Mouse (Mus musculus) MEL (cell line): ENCODE results near the gene Tapbp. TPM values are rescaled to one million over a fixed set of nuclear protein-coding genes. Genes with fewer than 3 reads are reported as not detected.

Experiments
- DNase-seq: peaks from one replicate; pipeline ENCODE4 v3.0.0; 2011; ENCODE audit warnings: low read depth, low spot score
- H3K27ac ChIP-seq: 2 replicates; pipeline ENCODE4 v1.5.1; 2012; ENCODE audit warnings: low read depth, mild to moderate bottlenecking, control low read depth, low read length, moderate library complexity; ENCODE audit not compliant: control insufficient read depth
- H3K27me3 ChIP-seq, 2 experiments: fragments of 150-350 bp in 1 of 2; sonication (generic) in 1 of 2; 2 replicates each; pipeline ENCODE4 v1.6.1; 2012; ENCODE audit warnings: low read length in 2 of 2, mild to moderate bottlenecking in 2 of 2, improper control_type of control experiment in 1 of 2, moderate library complexity in 1 of 2; ENCODE audit not compliant: insufficient read depth in 2 of 2, control insufficient read depth in 1 of 2
- H3K36me3 ChIP-seq, 2 experiments: 2 replicates each; pipeline ENCODE4 v1.6.1; 2012 to 2014; ENCODE audit warnings: low read length in 2 of 2, improper control_type of control experiment in 1 of 2, inconsistent platforms in 1 of 2, mild to moderate bottlenecking in 1 of 2; ENCODE audit not compliant: insufficient read depth in 2 of 2, control insufficient read depth in 1 of 2
- H3K4me1 ChIP-seq, 2 experiments: fragments of 150-350 bp in 1 of 2; sonication (generic) in 1 of 2; 2 replicates each; pipeline ENCODE4 v1.6.1; 2012; ENCODE audit warnings: low read length in 2 of 2, improper control_type of control experiment in 1 of 2, mild to moderate bottlenecking in 1 of 2; ENCODE audit not compliant: insufficient read depth in 2 of 2, control insufficient read depth in 1 of 2
- H3K4me3 ChIP-seq, 2 experiments: fragments of 150-350 bp in 1 of 2; sonication (generic) in 1 of 2; 2 replicates each; pipeline ENCODE4 v1.5.1; 2012; ENCODE audit warnings: low read depth in 2 of 2, low read length in 2 of 2, mild to moderate bottlenecking in 2 of 2, moderate library complexity in 2 of 2, control low read depth in 1 of 2, improper control_type of control experiment in 1 of 2; ENCODE audit not compliant: control insufficient read depth in 1 of 2, insufficient read depth in 1 of 2
- H3K79me2 ChIP-seq: 2 replicates; pipeline ENCODE4 v1.6.1; 2012; ENCODE audit warnings: mild to moderate bottlenecking, low read length, moderate library complexity; ENCODE audit not compliant: control insufficient read depth, poor library complexity, insufficient read depth
- H3K9ac ChIP-seq: 2 replicates; pipeline ENCODE4 v1.6.1; 2012; ENCODE audit warnings: low read depth, mild to moderate bottlenecking, control low read depth, low read length, moderate library complexity; ENCODE audit not compliant: control insufficient read depth, poor library complexity, severe bottlenecking
- H3K9me3 ChIP-seq: fragments of 150-350 bp; sonication (generic); replicated peaks from 2 replicates; pipeline ENCODE4 v1.6.1; 2012; ENCODE audit warnings: mild to moderate bottlenecking, low read length, improper control_type of control experiment, moderate library complexity; ENCODE audit not compliant: insufficient read depth
- BHLHE40 ChIP-seq: IDR thresholded peaks from 2 replicates; pipeline ENCODE4 v1.6.1; 2012; ENCODE audit warnings: low read depth, mild to moderate bottlenecking, inconsistent platforms, low read length, improper control_type of control experiment, borderline replicate concordance
- CHD1 ChIP-seq: IDR thresholded peaks from 2 replicates; pipeline ENCODE4 v1.6.1; 2012; ENCODE audit warnings: low read depth, mild to moderate bottlenecking, inconsistent platforms, low read length, improper control_type of control experiment
- CHD2 ChIP-seq: IDR thresholded peaks from 2 replicates; pipeline ENCODE4 v1.6.1; 2011; ENCODE audit warnings: low read length, improper control_type of control experiment
- CTCF ChIP-seq, 3 experiments: IDR thresholded peaks in 2 of 3; conservative IDR thresholded peaks in 1 of 3; 2 replicates each; pipeline ENCODE4 v1.5.1; 2011 to 2012; ENCODE audit warnings: low read length in 3 of 3, low read depth in 2 of 3, mild to moderate bottlenecking in 2 of 3, improper control_type of control experiment in 1 of 3, inconsistent platforms in 1 of 3, mixed read lengths in 1 of 3, moderate library complexity in 1 of 3; ENCODE audit not compliant: control insufficient read depth in 1 of 3, insufficient read depth in 1 of 3, poor library complexity in 1 of 3, severe bottlenecking in 1 of 3
- E2F4 ChIP-seq: IDR thresholded peaks from 2 replicates; pipeline ENCODE4 v1.6.1; 2011; ENCODE audit warnings: low read depth, low read length, improper control_type of control experiment, borderline replicate concordance
- ELF1 ChIP-seq: IDR thresholded peaks from 2 replicates; pipeline ENCODE4 v1.6.1; 2014; ENCODE audit warnings: low read depth, mild to moderate bottlenecking, inconsistent platforms, low read length, improper control_type of control experiment, moderate library complexity
- ETS1 ChIP-seq: IDR thresholded peaks from 2 replicates; pipeline ENCODE4 v1.6.1; 2012; ENCODE audit warnings: low read depth, mild to moderate bottlenecking, inconsistent platforms, low read length, improper control_type of control experiment, moderate library complexity
- GATA1 ChIP-seq: IDR thresholded peaks from 2 replicates; pipeline ENCODE4 v1.6.1; 2011; ENCODE audit warnings: low read depth, low read length, improper control_type of control experiment
- HCFC1 ChIP-seq: IDR thresholded peaks from 2 replicates; pipeline ENCODE4 v1.6.1; 2012; ENCODE audit warnings: low read depth, mild to moderate bottlenecking, inconsistent platforms, low read length, improper control_type of control experiment, moderate library complexity
- JUND ChIP-seq: IDR thresholded peaks from 2 replicates; pipeline ENCODE4 v1.6.1; 2011; ENCODE audit warnings: low read depth, mild to moderate bottlenecking, improper control_type of control experiment, low read length
- KAT2A ChIP-seq: conservative IDR thresholded peaks from 2 replicates; pipeline ENCODE4 v1.6.1; 2012; ENCODE audit warnings: low read depth, low read length, improper control_type of control experiment, inconsistent platforms
- MAFK ChIP-seq: IDR thresholded peaks from 2 replicates; pipeline ENCODE4 v1.6.1; 2011; ENCODE audit warnings: low read depth, mild to moderate bottlenecking, low read length, improper control_type of control experiment, borderline replicate concordance
- MAX ChIP-seq: IDR thresholded peaks from 2 replicates; pipeline ENCODE4 v1.6.1; 2011; ENCODE audit warnings: low read length, improper control_type of control experiment
- MAZ ChIP-seq: IDR thresholded peaks from 2 replicates; pipeline ENCODE4 v1.6.1; 2012; ENCODE audit warnings: low read depth, mild to moderate bottlenecking, inconsistent platforms, low read length, improper control_type of control experiment
- MEF2A ChIP-seq: IDR thresholded peaks from 2 replicates; pipeline ENCODE4 v1.6.1; 2014; ENCODE audit warnings: low read depth, mild to moderate bottlenecking, inconsistent platforms, low read length, improper control_type of control experiment; ENCODE audit not compliant: poor library complexity, insufficient replicate concordance, severe bottlenecking; ENCODE audit errors: extremely low read depth
- MXI1 ChIP-seq: IDR thresholded peaks from 2 replicates; pipeline ENCODE4 v1.6.1; 2011; ENCODE audit warnings: mild to moderate bottlenecking, low read depth, low read length, improper control_type of control experiment
- MYB ChIP-seq: IDR thresholded peaks from 2 replicates; pipeline ENCODE4 v1.6.1; 2011; ENCODE audit warnings: mild to moderate bottlenecking, low read depth, low read length, improper control_type of control experiment
- MYC ChIP-seq: IDR thresholded peaks from 2 replicates; pipeline ENCODE4 v1.6.1; 2011; ENCODE audit warnings: low read depth, mild to moderate bottlenecking, low read length, improper control_type of control experiment, moderate library complexity
- NELFE ChIP-seq: IDR thresholded peaks from 2 replicates; pipeline ENCODE4 v1.6.1; 2011; ENCODE audit warnings: low read depth, low read length, improper control_type of control experiment
- NRF1 ChIP-seq: IDR thresholded peaks from 2 replicates; pipeline ENCODE4 v1.6.1; 2014; ENCODE audit warnings: low read depth, mild to moderate bottlenecking, inconsistent platforms, low read length, improper control_type of control experiment, moderate library complexity; ENCODE audit not compliant: poor library complexity, insufficient read depth, severe bottlenecking
- POLR2A ChIP-seq, 2 experiments: IDR thresholded peaks; 2 replicates each; pipeline ENCODE4 v1.6.1; 2011 to 2012; ENCODE audit warnings: low read length in 2 of 2, mild to moderate bottlenecking in 2 of 2, control low read depth in 1 of 2, improper control_type of control experiment in 1 of 2, low read depth in 1 of 2, moderate library complexity in 1 of 2; ENCODE audit not compliant: control insufficient read depth in 1 of 2, insufficient read depth in 1 of 2, poor library complexity in 1 of 2
- POLR2AphosphoS2 ChIP-seq: IDR thresholded peaks from 2 replicates; pipeline ENCODE4 v1.6.1; 2011; ENCODE audit warnings: low read length, improper control_type of control experiment
- POLR2AphosphoS5 ChIP-seq: IDR thresholded peaks from 2 replicates; pipeline ENCODE4 v1.6.1; 2012; ENCODE audit warnings: low read depth, borderline replicate concordance, mild to moderate bottlenecking, inconsistent platforms, low read length, moderate library complexity, mixed read lengths
- RAD21 ChIP-seq: IDR thresholded peaks from 2 replicates; pipeline ENCODE4 v1.6.1; 2011; ENCODE audit warnings: mild to moderate bottlenecking, low read depth, low read length, improper control_type of control experiment
- SIN3A ChIP-seq: IDR thresholded peaks from 2 replicates; pipeline ENCODE4 v1.6.1; 2012; ENCODE audit warnings: low read length, improper control_type of control experiment, inconsistent platforms
- SMC3 ChIP-seq: IDR thresholded peaks from 2 replicates; pipeline ENCODE4 v1.6.1; 2011; ENCODE audit warnings: low read depth, low read length, improper control_type of control experiment
- TAL1 ChIP-seq: IDR thresholded peaks from 2 replicates; pipeline ENCODE4 v1.6.1; 2012; ENCODE audit warnings: mild to moderate bottlenecking, inconsistent platforms, low read length, moderate library complexity, mixed read lengths
- TBP ChIP-seq: IDR thresholded peaks from 2 replicates; pipeline ENCODE4 v1.8.0; 2011; ENCODE audit warnings: low read depth, low read length, improper control_type of control experiment
- TCF12 ChIP-seq: IDR thresholded peaks from 2 replicates; pipeline ENCODE4 v1.6.1; 2014; ENCODE audit warnings: low read depth, mild to moderate bottlenecking, inconsistent platforms, low read length, improper control_type of control experiment, moderate library complexity
- UBTF ChIP-seq: IDR thresholded peaks from 2 replicates; pipeline ENCODE4 v1.6.1; 2012; ENCODE audit warnings: low read depth, mild to moderate bottlenecking, inconsistent platforms, low read length, improper control_type of control experiment, moderate library complexity, borderline replicate concordance; ENCODE audit not compliant: insufficient read depth
- USF1 ChIP-seq: IDR thresholded peaks from 2 replicates; pipeline ENCODE4 v1.6.1; 2014; ENCODE audit warnings: low read depth, mild to moderate bottlenecking, inconsistent platforms, low read length, improper control_type of control experiment, moderate library complexity
- USF2 ChIP-seq, 2 experiments: IDR thresholded peaks; 2 replicates each; pipeline ENCODE4 v1.6.1; 2011 to 2012; ENCODE audit warnings: improper control_type of control experiment in 2 of 2, low read length in 2 of 2, borderline replicate concordance in 1 of 2, inconsistent platforms in 1 of 2, low read depth in 1 of 2, mild to moderate bottlenecking in 1 of 2; ENCODE audit not compliant: insufficient read depth in 1 of 2
- ZMIZ1 ChIP-seq: IDR thresholded peaks from 2 replicates; pipeline ENCODE4 v1.6.1; 2012; ENCODE audit warnings: low read depth, mild to moderate bottlenecking, inconsistent platforms, low read length, improper control_type of control experiment, moderate library complexity
- ZNF384 ChIP-seq: IDR thresholded peaks from 2 replicates; pipeline ENCODE4 v1.6.1; 2012; ENCODE audit warnings: low read depth, mild to moderate bottlenecking, inconsistent platforms, low read length, improper control_type of control experiment
- polyA plus RNA-seq, 2 experiments: library from polyadenylated mRNA; stranded (reverse) in 1 of 2; unstranded in 1 of 2; fragments of >175 nt in 1 of 2; fragments of >200 nt in 1 of 2; gene quantifications; 2 replicates each; pipeline versions ENCODE4 v1.2.1 to v1.2.4; 2012; ENCODE audit warnings: low replicate concordance in 2 of 2, low read depth in 1 of 2; ENCODE audit not compliant: insufficient read length in 2 of 2, insufficient read depth in 1 of 2, missing spikeins in 1 of 2
- total RNA-seq: library from RNA; depleted of rRNA; stranded (reverse); fragments of 300-350 nt; gene quantifications from 2 replicates; pipeline ENCODE4 v1.2.3, GENCODE M21; 2012

Gene Tapbp
- total and polyA plus RNA-seq, 3 experiments = 24.3 to 33.3 TPM; not detected in 1

- DNase-seq = peak; percentile 98
- Histone ChIP-seq H3K27ac (peak within 1 kb of the TSS; percentile 88), H3K9me3 (no peaks in the 10 kb centered on the region), H3K79me2 (peaks cover 40% of the 10 kb centered on the region), H3K36me3 (peaks cover 10 to 18% of the 10 kb centered on the region in 2 experiments)
- TF ChIP-seq ZNF384 (0 out of 2 replicates have a peak, but pooled peaks have one; percentile 5), NRF1 (0 out of 2 replicates have a peak, but pooled peaks have one; percentile 13), USF1 (no peak), BHLHE40 (no peak), NELFE (peak; percentile 96), POLR2A (IDR thresholded peaks at IDR 0.05; ENCODE audit: control insufficient read depth in 1 of 2, insufficient read depth in 1 of 2, low read depth in 1 of 2, low read length in 2 of 2, poor library complexity in 1 of 2) (peak; percentile 92), MXI1 (peak; percentile 82), MEF2A (no peak), HCFC1 (peak; percentile 98), USF2 (IDR thresholded peaks at IDR 0.05; ENCODE audit: borderline replicate concordance in 1 of 2, insufficient read depth in 1 of 2, low read depth in 1 of 2, low read length in 2 of 2) (no peak), CHD1 (no peak), POLR2AphosphoS5 (no peak; the same call in 1 of the 2 replicates), MYC (peak; percentile 96), MAZ (peak; percentile 84), TCF12 (peak; percentile 82), ELF1 (peak; percentile 94), MAX (peak; percentile 90), MAFK (no peak), ETS1 (peak; percentile 68), CTCF (IDR thresholded peaks at IDR 0.05 in 2 of 3, conservative IDR thresholded peaks at IDR 0.05 in 1 of 3; ENCODE audit: control insufficient read depth in 1 of 3, insufficient read depth in 1 of 3, low read depth in 2 of 3, low read length in 3 of 3, poor library complexity in 1 of 3, severe bottlenecking in 1 of 3) (no peak), SIN3A (peak; percentile 96), JUND (no peak), TBP (peak; percentile 98), RAD21 (no peak), E2F4 (0 out of 2 replicates have a peak, but pooled peaks have one; percentile 45), TAL1 (no peak), SMC3 (no peak), UBTF (no peak), POLR2AphosphoS2 (peak; percentile 92), MYB (no peak), KAT2A (peak; percentile 83), GATA1 (0 out of 2 replicates have a peak, but pooled peaks have one; percentile 22), ZMIZ1 (peak; percentile 68; the same call in 1 of the 2 replicates), CHD2 (no peak)
- TF ChIP-seq, all 39 proteins: peak for 19
- no peaks in the 10 kb centered on the region for H3K27me3 ChIP-seq
- H3K4me1 ChIP-seq = peaks cover 0 to 12% of the 10 kb centered on the region in 2 experiments; a peak in 2 of 4 replicates
- H3K9ac ChIP-seq = peak within 1 kb of the TSS; percentile 99
- H3K4me3 ChIP-seq = peak within 1 kb of the TSS; percentile 82 to 87
Measured at GRCm38 (mm10) chr17:33955555-33956214, 40.0 kb downstream of the Tapbp start, which contains the start of the genes Vps52 and Rps18. Gene Vps52, plus strand, starts transcription at chr17:33955812. Gene Rps18, minus strand, starts transcription at chr17:33956001.
